ENCODE assay signal across 9 mouse cellular contexts in the genomic region with DNA sequence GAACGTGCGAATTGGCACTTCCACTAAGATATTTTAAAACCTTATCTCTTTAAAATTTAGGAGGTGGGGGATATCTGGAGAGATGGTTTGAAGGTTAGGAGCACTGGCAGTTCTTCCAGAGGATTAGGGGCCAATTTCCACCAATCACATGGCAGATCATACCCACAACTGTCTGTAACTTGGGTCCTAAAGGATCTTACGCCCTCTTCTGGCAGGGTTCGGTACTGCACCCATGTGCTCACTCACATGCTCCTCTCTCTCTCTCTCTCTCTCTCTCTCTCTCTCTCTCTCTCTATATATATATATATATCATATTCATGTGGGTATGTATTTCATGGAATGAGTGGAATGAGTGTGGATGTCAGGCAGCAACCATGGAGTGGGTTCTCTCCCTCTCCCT.
DNase-seq lines count a peak whose midpoint lies in the region; ATAC-seq and TF ChIP-seq lines count a peak whose summit lies in the region.
"Had no signal": no experiment of that assay in that cellular context is flagged by ENCODE, and none has a peak within 500 bp of the region (broad histone marks: within the 10 kb centered on the region; RNA-seq: fewer than 3 reads in every experiment).

No protein-coding gene starts in this region.

- ATAC-seq in heart, postnatal 0 days (ENCODE audit: insufficient read depth, low read depth): no peak
- no peak for ATAC-seq in hindbrain, embryonic 14.5 days (ENCODE audit: low FRiP score)

- no peaks in the 10 kb centered on the region for H3K36me3 ChIP-seq in heart, postnatal 0 days (replicated peaks; ENCODE audit: control insufficient read depth, insufficient read depth, low read length)
- no peaks in the 10 kb centered on the region for H3K36me3 ChIP-seq in splenic B cell, adult 2 months (ENCODE audit: control insufficient read depth, insufficient read depth, low read length, poor library complexity, severe bottlenecking)
- H3K36me3 ChIP-seq in hindbrain, embryonic 14.5 days (replicated peaks; ENCODE audit: control insufficient read depth, insufficient read depth): no peaks in the 10 kb centered on the region
- H3K36me3 ChIP-seq: neural tube, embryonic 13.5 days had no signal

- H3K9me3 ChIP-seq in heart, postnatal 0 days (replicated peaks; ENCODE audit: control insufficient read depth, low read length): no peaks in the 10 kb centered on the region
- no peaks in the 10 kb centered on the region for H3K9me3 ChIP-seq in hindbrain, embryonic 14.5 days (ENCODE audit: control insufficient read depth, low read length)
- H3K9me3 ChIP-seq: neural tube, embryonic 13.5 days had no signal

- no peak overlapping the region for H3K27ac ChIP-seq in heart, postnatal 0 days (ENCODE audit: low read depth)
- H3K27ac ChIP-seq in hindbrain, embryonic 14.5 days: no peak overlapping the region
- H3K27ac ChIP-seq: neural tube, embryonic 13.5 days had no signal

- no peaks in the 10 kb centered on the region for H3K27me3 ChIP-seq in heart, postnatal 0 days (ENCODE audit: control insufficient read depth, insufficient read depth, low read length)
- H3K27me3 ChIP-seq in splenic B cell, adult 2 months (ENCODE audit: control insufficient read depth, insufficient read depth, low read length, poor library complexity, severe bottlenecking): no peaks in the 10 kb centered on the region
- H3K27me3 ChIP-seq in hindbrain, embryonic 14.5 days (ENCODE audit: control insufficient read depth, insufficient read depth, low read length): peaks cover 21% of the 10 kb centered on the region

- peak; percentile 43 for TF ChIP-seq CTCF in heart, postnatal 0 days (IDR thresholded peaks at IDR 0.05; ENCODE audit: low read depth)

- DNase-seq in heart, postnatal 0 days (ENCODE audit: low spot score): no peak
- DNase-seq in heart, adult 9 months (ENCODE audit: low spot score in 2 of 2): no peak
- DNase-seq in urinary bladder, postnatal 14 days (ENCODE audit: low spot score): peak; percentile 2
- DNase-seq in urinary bladder, adult 2 months (ENCODE audit: low spot score): no peak
- DNase-seq in induced T-regulatory cell, adult 2 months (ENCODE audit: low read depth): peak; percentile 46
- DNase-seq in splenic B cell, adult 2 months (ENCODE audit: low read depth, low spot score): peak; percentile 59
- no peak for DNase-seq in right cerebral cortex, adult 18-20 months
- DNase-seq in hindbrain, embryonic 14.5 days (ENCODE audit: low spot score): no peak

- no peak overlapping the region for H3K4me3 ChIP-seq in heart, postnatal 0 days (ENCODE audit: low read depth, low read length)
- H3K4me3 ChIP-seq in hindbrain, embryonic 14.5 days (replicated peaks; ENCODE audit: low read length): no peak overlapping the region
- H3K4me3 ChIP-seq: neural tube, embryonic 13.5 days had no signal

- no peak overlapping the region for H3K4me2 ChIP-seq in heart, postnatal 0 days (ENCODE audit: low read depth, low read length)
- H3K4me2 ChIP-seq in hindbrain, embryonic 14.5 days (replicated peaks): no peak overlapping the region
- H3K4me2 ChIP-seq: neural tube, embryonic 13.5 days had no signal

- no peak for TF ChIP-seq EP300 in heart, postnatal 0 days (IDR thresholded peaks at IDR 0.05; ENCODE audit: low read depth)

- 42% methylated on average over 4 of the region's 4 CpGs for WGBS in heart, postnatal 0 days
- 54% methylated on average over 4 of the region's 4 CpGs for WGBS in hindbrain, embryonic 14.5 days

- H3K4me1 ChIP-seq in heart, postnatal 0 days (ENCODE audit: control insufficient read depth, insufficient read depth): no peaks in the 10 kb centered on the region
- no peaks in the 10 kb centered on the region for H3K4me1 ChIP-seq in hindbrain, embryonic 14.5 days (replicated peaks; ENCODE audit: control insufficient read depth, insufficient read depth, low read length)
- H3K4me1 ChIP-seq: neural tube, embryonic 13.5 days had no signal

- H3K9ac ChIP-seq in heart, postnatal 0 days (replicated peaks; ENCODE audit: low read depth, low read length): no peak overlapping the region
- H3K9ac ChIP-seq in hindbrain, embryonic 14.5 days: no peak overlapping the region
- H3K9ac ChIP-seq: neural tube, embryonic 13.5 days had no signal

Comparison
In these comparisons a context has a peak if more than half of its experiments do, and no peak if none do; other contexts are left out.
1. DNase-seq: peak in urinary bladder, postnatal 14 days (single experiment), induced T-regulatory cell, adult 2 months (single experiment) and splenic B cell, adult 2 months (single experiment); none in heart, postnatal 0 days (single experiment), heart, adult 9 months (0 of 2), urinary bladder, adult 2 months (single experiment), right cerebral cortex, adult 18-20 months (single experiment) and hindbrain, embryonic 14.5 days (single experiment).